Mouse (Mus musculus): ENCODE results near the gene Cdkal1.

Gene Cdkal1

DNA sequence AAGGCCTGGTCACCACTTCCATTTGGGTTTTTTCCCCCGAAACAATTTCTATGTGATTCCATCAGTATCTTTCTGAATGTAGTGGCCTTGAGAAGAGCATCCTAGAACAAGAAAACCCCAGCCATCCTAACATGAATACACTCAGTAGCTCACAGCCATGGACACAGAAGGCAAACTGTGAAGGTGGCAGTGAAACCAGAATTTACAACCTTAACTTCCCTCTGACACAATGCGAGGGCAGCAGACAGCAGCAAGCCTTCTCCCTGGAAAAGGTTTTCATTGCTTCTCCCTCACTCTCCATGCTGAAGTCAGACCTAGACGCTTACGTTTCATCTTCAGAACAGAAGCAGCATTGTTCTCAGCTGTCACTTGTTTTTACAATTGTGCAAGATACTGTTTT, 87.9 kb downstream of the Cdkal1 start:
- no peak for DNase-seq (ENCODE audit: low read depth, low spot score)

DNA sequence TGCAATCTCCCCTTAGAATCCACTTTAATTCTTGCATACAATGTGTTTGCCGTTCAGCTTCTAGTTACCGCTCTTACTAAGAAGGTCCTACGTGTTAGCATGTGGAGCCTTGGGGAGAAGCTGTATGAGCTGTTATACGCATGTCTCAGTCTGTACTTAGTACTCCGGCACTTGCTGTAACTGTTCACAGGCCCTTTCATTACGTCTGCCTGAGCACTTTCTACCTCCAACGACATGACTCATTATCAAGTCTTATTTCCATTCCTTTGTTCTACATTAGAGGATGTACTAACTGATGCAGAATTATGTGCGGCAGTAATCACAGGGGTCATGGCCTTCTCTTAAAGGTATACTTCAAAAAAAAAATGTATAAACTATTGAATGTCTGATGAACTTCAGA, 89.1 kb downstream of the Cdkal1 start:
- DNase-seq (ENCODE audit: low read depth, low spot score), result no peak

DNA sequence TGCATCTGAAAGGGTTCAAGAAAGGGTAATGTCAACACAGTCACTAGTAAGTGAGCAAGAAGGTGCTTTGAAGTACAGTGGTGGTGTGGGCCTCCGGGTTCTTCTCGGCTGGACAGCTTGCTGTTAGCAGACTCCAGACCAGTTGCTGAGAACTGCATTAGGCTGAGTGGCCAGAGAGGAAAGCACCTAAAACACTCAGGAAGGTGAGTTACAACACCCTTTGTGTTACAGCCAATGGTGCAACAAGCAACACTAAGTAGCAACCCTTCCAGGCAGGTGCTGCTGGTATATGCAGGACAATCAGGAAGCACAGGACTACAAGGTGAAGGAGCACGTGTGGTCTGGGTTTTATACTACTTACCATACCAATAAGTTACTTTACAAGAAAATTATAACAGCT, 90.2 kb downstream of the Cdkal1 start:
- DNase-seq (ENCODE audit: low read depth, low spot score), result no peak

DNA sequence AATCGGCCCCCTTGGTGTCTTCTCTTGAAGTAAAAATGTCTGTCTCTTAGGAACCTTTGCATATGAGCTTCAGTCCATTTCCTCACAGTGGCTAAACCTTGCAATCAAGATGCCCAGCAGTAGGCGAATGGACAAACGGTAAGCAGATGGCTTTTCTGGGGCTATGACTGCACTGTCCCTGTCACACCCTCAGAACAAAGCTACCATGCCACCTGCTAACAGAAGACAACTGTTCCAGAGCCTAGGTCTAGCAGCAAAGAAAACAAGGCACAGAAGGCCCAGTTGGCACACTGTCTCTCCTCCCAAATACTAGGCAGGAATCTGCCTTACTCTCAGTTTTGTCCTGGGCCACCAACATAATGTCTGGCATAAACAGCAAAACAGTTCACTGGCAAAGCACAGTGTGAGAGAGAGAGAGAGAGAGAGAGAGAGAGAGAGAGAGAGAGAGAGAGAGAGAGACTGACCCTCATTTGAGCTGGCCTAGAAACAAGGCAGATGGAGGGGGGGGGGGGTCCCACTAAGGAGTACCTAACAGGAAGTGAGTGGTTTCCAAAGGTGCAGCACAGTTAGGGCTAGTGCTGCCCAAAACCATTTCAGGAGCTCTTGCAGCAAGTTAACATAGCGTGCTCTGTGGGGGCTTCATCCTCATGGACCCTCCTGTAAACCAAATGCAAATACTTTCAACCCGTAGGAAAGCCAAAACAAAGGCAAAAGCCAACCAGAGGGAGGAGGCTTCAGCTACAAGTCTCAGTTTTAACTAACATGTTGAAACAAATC, 95.6 kb downstream of the Cdkal1 start:
- DNase-seq (ENCODE audit: low read depth, low spot score), result no peak

DNA sequence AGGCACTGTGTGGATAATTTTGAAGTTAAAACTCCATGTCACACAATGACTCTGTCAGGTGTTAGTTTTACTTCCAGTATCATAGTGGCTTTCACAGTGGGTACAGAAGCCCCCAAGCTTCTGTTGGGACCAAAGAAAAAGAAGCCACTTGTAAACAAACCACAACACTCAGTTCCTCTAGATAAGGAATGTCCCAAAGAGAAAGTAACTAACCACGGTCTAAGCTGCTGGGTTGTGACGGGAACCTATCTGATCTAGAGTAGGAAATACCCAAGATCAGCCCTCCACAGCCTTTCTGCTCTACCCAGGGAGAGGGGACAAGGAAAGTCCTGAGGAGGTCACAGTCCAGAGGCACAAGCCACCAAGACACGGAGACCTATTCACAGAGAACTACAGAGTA, 99.4 kb downstream of the Cdkal1 start:
- no peak for DNase-seq (ENCODE audit: low read depth, low spot score)

DNA sequence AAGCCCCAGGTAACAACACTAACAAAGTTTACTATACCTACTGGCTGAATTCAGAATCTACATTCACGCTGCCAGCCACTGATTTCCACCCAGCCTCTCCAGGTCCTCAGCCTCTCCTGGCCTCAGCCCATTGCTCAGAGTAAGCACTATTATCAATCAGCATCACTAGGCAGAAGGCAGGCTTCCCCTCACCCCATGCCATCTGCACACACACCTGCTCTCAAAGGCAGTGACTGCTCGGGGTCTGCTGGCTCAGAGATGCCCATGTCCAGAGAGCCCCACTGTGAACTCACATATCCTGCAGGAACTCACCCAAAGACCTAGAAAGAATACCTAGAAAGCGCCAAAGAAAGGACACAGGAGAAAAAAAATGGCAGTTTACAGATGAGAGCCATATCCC, 102.2 kb downstream of the Cdkal1 start:
- no peak for DNase-seq (ENCODE audit: low read depth, low spot score)

DNA sequence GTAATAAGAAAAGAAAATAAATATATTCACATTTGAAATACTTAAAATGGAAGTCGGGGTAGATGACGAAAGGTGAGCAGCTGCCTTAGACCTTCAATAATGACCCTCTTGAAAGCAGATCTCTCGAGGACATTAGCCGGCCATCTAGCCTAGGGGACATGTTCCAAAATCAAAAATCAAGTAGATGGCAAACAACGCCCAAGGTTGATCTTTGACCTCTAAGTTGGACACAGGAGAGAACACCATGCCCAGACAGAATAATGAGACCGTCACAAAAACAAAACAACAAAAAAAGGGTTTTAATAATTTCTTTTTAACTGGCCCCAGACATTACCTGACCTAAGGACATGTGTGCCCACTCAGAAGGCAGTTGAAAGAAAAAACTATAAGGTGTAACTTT, 103.4 kb downstream of the Cdkal1 start:
- DNase-seq (ENCODE audit: low read depth, low spot score), result no peak

DNA sequence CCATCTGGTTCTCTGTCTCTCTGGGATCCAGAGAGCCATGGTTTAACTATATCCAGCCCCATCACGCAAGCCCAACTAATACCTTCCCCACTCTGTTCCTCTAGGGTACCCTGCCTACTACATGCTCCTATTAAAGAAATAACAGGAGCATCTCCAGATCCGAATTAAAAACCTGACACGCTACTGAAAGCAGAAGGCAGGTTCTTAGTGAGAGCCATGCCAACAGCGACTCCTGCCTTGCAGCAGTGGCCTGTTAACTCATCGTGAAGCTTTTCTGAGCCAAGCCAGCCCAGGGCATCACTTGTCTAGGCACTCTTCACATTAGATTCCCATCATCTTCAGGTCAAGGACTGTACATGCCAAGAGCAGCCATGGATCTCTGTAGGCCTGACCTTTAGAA, 104.3 kb downstream of the Cdkal1 start:
- no peak for DNase-seq (ENCODE audit: low read depth, low spot score)

DNA sequence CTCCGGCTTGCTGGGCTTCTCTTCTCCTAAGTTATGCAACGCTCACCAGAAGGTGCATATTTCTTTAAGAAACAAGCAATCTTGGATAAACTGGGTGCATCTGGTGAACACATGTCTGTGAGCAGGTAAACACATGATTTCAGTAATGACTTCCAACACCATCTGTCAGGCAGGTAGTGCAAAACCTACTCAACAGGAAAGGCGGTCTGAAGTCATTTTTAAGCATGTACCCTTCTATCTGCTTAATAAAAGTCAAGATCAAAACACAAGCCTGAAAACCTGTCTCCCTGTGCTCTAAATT, 108.2 kb downstream of the Cdkal1 start:
- DNase-seq (ENCODE audit: low read depth, low spot score), result peak; percentile 64

DNA sequence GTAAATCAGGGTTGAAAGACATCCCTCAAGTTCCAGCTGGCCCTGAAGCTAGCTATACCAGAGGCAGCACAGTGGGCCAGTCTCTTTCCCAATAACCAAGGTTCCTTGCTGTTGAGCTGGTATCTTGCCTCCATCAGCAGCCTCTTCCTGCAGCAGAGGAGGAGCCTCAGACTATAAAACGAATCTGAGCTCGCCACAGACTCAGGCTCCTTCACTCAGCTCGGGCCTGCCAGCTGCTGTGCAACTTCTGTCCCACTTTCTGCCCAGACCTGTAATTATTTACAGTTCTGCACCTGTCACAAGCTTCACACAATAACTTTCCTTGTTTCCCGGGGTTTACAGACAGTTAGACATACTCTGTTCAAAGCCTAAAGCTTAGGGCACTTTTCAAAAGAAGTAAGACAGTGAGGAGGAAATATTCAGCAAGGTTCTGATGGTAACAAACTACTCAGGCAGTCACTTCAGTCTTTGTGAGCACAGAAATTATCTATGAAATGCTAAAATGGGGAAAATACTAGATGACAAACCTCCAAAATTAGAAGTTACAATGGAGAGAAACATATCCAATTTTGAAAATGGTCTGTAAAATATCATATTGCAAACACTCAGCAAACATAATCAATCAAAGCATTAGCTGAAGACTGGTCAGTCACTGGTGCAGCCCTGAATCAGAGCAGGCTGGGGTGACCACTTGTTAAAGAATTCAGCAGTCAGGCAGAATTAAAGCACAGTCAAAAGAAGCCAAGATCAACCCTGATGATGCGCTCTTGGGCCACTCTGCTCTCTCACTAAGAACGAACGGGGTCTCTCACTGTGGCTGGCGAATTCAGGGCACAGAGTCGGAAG, 108.8 kb downstream of the Cdkal1 start:
- DNase-seq (ENCODE audit: low read depth, low spot score), result peak; percentile 52

DNA sequence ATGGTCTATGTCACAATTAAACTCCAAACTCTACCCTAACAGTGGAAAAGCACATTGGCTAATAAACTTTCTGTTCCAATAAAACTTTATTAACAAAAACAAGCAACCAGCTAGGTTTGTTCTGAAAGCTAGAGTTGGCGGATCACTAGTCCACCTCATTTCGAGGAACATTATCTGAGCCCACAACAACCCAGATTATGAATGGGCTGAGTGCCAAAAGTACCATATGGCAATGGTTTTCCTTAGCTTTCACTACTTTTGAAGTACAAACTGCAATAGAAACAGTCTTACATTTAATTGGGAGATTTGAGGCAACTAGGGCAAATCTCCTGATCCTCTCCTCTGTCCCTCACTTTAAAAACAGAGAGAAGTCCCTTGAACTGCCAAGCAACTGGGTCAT, 110.4 kb downstream of the Cdkal1 start:
- DNase-seq (ENCODE audit: low read depth, low spot score), result no peak

DNA sequence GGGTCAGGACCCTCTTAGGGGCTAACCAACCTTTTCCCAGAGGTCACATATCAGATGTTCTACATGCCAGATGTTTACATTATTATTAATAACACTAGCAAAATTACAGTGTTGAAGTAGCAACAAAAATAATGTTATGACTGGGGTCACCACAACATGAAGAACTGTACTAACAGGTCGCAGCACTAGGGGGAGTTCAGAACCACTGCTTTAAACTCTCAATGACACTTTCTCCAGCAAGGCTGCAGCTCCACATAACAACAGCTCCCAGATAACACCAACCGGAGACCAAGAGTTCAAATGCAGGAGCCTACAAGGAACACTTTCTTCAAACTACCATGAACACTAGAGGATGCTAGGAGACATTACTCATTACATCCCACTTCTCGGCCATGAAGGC, 111.3 kb downstream of the Cdkal1 start:
- DNase-seq (ENCODE audit: low read depth, low spot score), result no peak

DNA sequence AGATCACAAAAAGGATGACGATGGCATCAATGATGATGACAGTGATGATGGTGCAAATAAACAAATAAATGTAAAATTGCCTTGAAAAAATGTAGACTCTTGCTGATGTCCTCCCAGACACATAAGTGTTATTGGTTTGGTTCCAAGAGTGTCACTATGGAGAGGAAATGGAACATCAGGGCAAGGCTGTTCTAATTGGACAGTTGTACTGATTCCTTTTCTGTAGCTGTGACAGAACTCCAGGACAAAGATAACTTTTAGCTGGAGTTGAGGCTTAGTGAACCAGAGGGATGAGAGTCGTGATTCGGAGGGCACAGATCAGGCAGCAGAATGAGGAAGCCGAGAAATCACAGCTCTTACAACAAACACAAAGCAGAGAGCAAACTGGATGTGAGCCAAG, 111.7 kb downstream of the Cdkal1 start:
- DNase-seq (ENCODE audit: low read depth, low spot score), result no peak

DNA sequence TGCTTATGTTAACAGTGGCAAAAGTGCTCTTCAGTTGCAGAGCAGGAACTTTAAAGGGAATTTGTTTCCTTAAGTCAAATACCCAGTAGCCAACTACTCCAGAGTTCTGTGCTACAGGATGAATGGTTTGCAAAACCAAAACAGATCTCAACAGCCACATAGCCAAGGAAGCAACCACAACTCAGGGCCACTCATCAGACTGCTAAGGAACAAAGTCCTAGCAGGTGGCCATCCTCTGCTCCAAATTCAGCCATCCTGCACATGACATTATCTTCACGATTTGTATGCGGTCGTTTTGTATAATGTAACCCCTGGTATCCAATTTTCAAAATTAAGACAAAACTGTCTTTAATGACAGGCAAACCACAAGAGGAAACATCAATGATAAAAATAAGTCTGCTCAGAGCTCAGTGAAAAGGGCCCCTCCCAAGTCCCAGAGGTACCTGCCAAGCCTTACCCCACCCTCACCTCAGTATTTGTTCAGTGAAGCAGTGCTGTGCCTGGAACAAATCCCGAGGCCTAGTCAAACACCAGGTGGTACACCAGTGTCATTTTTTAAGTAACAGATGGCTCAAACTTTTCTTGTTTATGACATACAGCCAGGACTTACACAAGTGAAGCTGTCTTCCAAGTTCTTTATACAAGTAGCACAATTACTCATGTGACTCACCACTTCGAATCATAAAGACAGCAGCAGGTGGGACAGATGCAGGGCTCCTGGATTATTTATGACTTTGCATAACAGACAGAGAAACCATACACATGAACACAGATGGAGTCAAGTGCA, 117.6 kb downstream of the Cdkal1 start:
- no peak for DNase-seq (ENCODE audit: low read depth, low spot score)

DNA sequence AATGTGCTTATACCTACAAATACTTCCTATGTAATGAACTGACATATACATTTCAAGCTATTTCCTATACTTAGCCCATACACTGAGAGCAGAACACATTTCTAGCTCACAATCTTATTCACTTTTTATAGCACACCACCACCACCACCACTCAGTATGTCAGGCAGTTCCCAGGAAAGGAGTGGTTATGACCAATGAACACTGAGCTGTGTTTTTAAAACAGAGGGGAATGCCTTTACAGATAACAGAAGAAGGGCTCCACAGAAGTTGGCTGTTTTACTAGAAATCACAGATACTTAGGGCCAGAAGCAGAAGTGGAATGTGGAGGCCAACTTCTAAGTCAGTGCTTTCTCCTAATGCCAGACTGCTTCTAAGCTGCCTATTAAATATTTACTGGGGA, 121.0 kb downstream of the Cdkal1 start:
- DNase-seq (ENCODE audit: low read depth, low spot score), result no peak

DNA sequence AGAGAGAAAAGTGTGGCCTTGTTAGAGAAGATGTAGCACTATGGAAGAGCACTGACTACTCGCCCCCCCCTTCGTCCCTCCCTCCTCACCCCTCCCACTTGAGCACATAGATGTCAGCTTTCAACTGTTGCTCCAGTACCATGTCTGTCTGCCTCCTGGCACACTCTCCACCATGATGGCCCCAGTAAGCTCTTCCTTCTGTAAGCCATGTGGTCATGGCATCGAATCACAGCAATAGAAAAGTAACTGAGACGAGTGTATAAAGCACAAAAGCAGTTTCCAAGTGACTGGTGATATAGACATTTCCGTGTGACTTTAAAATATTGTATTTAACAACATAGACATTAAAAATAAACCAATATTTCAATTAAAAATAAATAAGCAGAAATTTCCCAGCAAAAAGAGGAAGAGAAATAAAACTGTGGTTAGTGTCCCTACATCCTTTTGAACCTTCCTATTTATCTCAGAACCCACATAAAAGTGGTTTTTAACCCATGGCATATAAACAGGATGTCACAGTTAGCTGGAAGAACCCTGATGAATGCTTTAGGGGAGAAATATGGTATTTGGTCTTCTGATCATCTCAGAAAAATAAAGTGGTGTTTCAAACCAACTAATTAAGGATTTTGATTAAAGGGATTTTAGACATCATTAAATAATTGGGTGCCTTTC, 129.2 kb downstream of the Cdkal1 start:
- DNase-seq (ENCODE audit: low read depth, low spot score), result no peak

DNA sequence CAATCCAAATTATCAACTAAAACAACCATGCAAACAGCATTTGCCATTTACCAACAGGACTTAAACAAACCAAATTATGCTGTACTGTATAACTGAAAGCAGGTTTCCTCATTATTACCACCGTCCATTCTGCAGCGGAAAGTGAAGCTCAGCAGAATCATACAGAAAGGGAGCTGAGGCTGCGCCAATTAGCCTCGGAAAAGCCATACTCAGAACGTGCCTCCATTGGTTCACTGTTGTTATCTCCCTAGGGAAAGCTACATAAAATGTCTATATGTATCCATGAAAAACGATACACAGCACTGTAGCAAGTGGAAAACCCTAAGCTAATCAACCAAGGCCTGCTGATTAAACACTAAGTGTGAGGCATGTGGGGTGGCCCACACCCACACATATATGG, 130.6 kb downstream of the Cdkal1 start:
- DNase-seq (ENCODE audit: low read depth, low spot score), result no peak

DNA sequence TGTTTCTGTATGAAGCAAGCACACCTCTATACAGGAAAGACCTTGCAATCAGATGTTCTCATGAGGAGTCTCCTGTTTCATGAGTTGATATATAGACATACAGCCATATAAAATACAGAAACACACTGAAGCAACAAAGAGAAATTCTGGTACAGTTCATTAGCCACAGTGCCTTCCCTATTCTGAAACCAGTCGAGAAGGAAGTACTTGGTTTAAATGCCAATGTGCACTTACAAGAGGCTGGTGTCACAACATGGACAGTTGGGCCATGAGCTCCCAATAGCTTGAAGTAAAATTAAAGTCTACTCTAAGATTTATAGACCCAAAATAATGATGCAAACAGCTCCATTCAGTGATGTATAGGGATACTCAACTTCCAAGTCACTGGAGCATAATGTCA, 132.3 kb downstream of the Cdkal1 start:
- no peak for DNase-seq (ENCODE audit: low read depth, low spot score)

DNA sequence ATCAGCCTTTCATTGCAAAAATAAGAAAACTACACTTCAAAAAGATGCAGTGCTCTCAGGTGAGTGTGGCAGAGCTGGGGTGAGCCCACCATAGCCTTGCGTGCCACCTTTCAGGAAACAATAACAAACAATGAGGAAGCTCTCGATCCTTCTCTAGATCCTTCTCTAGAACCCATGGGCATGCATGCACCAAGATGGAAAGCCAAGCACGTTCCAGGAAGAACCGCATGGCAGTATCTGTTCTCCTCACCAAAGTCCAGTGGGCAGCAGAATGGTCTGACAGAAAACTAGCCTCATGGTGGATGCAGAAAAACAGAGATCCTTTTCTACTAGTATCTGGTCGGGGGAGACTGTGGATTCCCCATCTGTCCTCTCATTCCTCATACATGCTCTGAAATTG, 134.3 kb downstream of the Cdkal1 start:
- DNase-seq (ENCODE audit: low read depth, low spot score), result no peak

DNA sequence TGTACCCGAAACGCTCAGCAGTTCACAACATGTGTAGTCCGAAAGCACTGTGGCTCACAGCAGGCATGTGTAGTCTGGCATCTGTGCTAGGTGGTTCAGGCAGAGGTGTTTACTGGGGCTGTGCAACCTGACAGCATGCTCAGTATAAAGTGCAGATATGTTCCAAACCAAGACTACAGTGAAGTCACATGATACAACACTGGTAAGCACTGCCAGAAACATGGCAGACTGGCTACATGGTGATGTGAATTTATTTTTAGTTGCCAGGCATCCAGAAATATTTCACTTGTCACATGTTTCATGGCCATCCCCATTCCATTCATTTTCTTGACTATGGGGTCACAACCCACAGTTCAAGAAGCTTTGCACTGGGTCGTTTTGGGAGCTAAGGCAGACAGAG, 138.9 kb downstream of the Cdkal1 start:
- DNase-seq (ENCODE audit: low read depth, low spot score), result no peak

DNA sequence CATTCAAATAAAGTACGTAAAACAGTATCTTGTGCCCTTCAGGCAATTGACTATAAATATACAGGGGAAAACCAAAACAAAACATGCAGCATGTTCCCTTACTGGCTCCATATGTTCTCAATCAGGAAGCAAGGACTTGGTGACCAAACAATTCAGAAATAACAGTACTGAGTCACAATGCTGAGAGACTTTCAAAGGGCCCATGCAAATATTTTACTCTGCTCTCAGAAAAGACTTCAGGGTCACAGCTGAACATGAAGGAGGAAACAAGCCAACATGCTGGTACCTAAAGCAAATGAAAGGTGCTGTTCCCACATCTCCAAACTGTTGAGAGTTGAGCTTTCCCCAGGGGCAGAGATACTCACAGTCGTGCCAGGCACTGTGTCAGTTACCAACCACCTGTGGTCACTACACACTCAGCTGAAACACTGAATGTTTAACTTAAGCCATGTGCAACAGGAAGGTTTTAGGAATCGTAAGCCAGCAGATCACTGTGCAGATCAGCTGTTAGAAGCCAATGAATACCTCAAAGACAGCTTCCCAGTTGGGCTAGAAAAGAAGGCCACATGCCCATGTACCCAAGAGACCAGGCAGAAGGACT, 140.1 kb downstream of the Cdkal1 start:
- peak; percentile 17 for DNase-seq (ENCODE audit: low read depth, low spot score)

DNA sequence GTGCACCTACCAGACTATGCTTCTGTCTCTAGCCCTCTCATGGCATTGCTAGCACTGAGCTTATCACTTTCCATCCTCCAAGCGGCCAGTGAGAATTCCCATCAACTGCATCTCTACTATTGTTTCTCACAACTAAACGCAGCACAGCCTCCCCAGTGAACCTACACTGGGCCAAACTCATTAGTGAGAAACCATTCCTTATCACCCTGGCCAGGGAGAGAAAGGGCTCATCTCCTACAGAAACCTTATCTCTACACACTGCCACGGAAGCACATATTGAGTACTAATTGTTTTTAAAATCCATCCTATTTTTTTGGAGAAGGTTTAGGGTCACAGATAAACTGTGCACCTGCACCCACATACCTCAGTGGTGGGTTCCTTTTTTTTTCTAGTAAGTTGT, 147.9 kb downstream of the Cdkal1 start:
- DNase-seq (ENCODE audit: low read depth, low spot score), result no peak

Measured in forelimb bud, embryonic 11.5 days (tissue).